Mouse (Mus musculus) fat pad, adult 2 months (tissue): ENCODE data around the gene Iqsec1.

Source experiments
- DNase-seq: peaks from one replicate; pipeline ENCODE4 v3.0.0-alpha.2; 2011; ENCODE audit warnings: low read depth, low spot score; ENCODE audit errors: extremely low read depth

The Iqsec1 gene

GRCm38 (mm10) chr6:90787036-90787435, 201.4 kb downstream of the Iqsec1 start:
- DNase-seq, result no peak

GRCm38 (mm10) chr6:90786589-90786988, 201.9 kb downstream of the Iqsec1 start:
- DNase-seq, result no peak

- no peak for DNase-seq
These were observed 204.5 kb downstream of the Iqsec1 start for GRCm38 (mm10) chr6:90783945-90784344.

- no peak for DNase-seq
These were observed 205.3 kb downstream of the Iqsec1 start for GRCm38 (mm10) chr6:90783176-90783575.

- DNase-seq, result no peak
These were observed 206.3 kb downstream of the Iqsec1 start for GRCm38 (mm10) chr6:90781921-90782770.

GRCm38 (mm10) chr6:90780532-90780931, 208.0 kb downstream of the Iqsec1 start:
- no peak for DNase-seq

- DNase-seq, result no peak
These were observed 209.6 kb downstream of the Iqsec1 start for GRCm38 (mm10) chr6:90778841-90779240.

GRCm38 (mm10) chr6:90777302-90777701, 211.2 kb downstream of the Iqsec1 start:
- DNase-seq, result no peak

GRCm38 (mm10) chr6:90775606-90776005, 212.9 kb downstream of the Iqsec1 start:
- no peak for DNase-seq

GRCm38 (mm10) chr6:90773811-90774233, 214.7 kb downstream of the Iqsec1 start:
- DNase-seq, result no peak

- DNase-seq, result no peak
These were observed 216.4 kb downstream of the Iqsec1 start for GRCm38 (mm10) chr6:90772120-90772519.

GRCm38 (mm10) chr6:90768526-90768925, 220.0 kb downstream of the Iqsec1 start:
- DNase-seq, result no peak

GRCm38 (mm10) chr6:90767874-90768273, 220.6 kb downstream of the Iqsec1 start:
- no peak for DNase-seq

GRCm38 (mm10) chr6:90764753-90765152, 223.7 kb downstream of the Iqsec1 start:
- no peak for DNase-seq

GRCm38 (mm10) chr6:90763959-90764591, 224.4 kb downstream of the Iqsec1 start:
- no peak for DNase-seq

- DNase-seq, result no peak
These were observed 225.2 kb downstream of the Iqsec1 start for GRCm38 (mm10) chr6:90763295-90763694.

GRCm38 (mm10) chr6:90762120-90762736, 226.3 kb downstream of the Iqsec1 start:
- no peak for DNase-seq

- no peak for DNase-seq
These were observed 227.0 kb downstream of the Iqsec1 start for GRCm38 (mm10) chr6:90761301-90762056.

- DNase-seq, result no peak
These were observed 227.6 kb downstream of the Iqsec1 start for GRCm38 (mm10) chr6:90760886-90761285.

GRCm38 (mm10) chr6:90759754-90760153, 228.7 kb downstream of the Iqsec1 start:
- DNase-seq, result no peak

GRCm38 (mm10) chr6:90758155-90758554, 230.3 kb downstream of the Iqsec1 start:
- DNase-seq, result no peak
